Mouse (Mus musculus) testis, adult 2 months (tissue): ENCODE data around the gene Nr1d1.

Experiments
- CTCF ChIP-seq: fragments of 200-500 bp; IDR thresholded peaks from 2 replicates; pipeline ENCODE4 v1.5.1; 2012; ENCODE audit warnings: low read depth, mild to moderate bottlenecking, inconsistent platforms, low read length, moderate library complexity; ENCODE audit not compliant: control insufficient read depth, insufficient read depth, insufficient replicate concordance
- POLR2A ChIP-seq: fragments of 200-500 bp; IDR thresholded peaks from 2 replicates; pipeline ENCODE4 v1.6.1; 2012; ENCODE audit warnings: low read depth, mild to moderate bottlenecking, inconsistent platforms, low read length, moderate library complexity; ENCODE audit not compliant: control insufficient read depth

- TF ChIP-seq CTCF, result no peak
- TF ChIP-seq POLR2A, result no peak
Observed at GRCm38 (mm10) chr11:98755726-98756380, 19.3 kb downstream of the Nr1d1 start.
